Comparison of ENCODE assay signal across 23 mouse cellular contexts in the genomic region with DNA sequence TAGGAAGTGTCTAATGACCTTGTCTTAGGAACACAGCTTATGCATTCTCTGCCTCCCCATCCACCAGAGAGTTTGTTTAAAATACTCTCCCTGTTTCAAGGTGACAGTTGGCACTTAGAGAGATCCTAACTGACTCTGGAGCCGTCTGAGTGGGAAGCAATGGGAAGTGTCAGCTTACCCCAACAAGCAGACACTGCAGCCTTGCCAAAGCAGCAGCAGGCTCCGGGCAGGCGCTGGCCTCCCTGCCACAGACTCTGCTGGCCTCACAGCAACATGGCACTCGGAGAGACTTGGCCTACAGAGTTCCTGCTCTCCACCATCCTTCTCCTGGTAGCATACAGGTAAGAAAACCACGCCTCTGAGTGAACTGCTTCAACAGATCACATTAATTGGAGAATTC.
DNase-seq lines count a peak whose midpoint lies in the region; ATAC-seq and TF ChIP-seq lines count a peak whose summit lies in the region.
"Had no signal": no experiment of that assay in that cellular context is flagged by ENCODE, and none has a peak within 500 bp of the region (broad histone marks: within the 10 kb centered on the region; RNA-seq: fewer than 3 reads in every experiment).

No protein-coding gene starts in this region.

- no peak overlapping the region for H3K4me2 ChIP-seq in midbrain, postnatal 0 days (ENCODE audit: low read depth, low read length, poor library complexity, severe bottlenecking)
- H3K4me2 ChIP-seq: embryonic facial prominence, embryonic 12.5 days; heart, embryonic 13.5 days; midbrain, embryonic 12.5 days; neural tube, embryonic 12.5 days; stomach, embryonic 15.5 days had no signal

- peak; percentile 32 for DNase-seq in embryo, embryonic 10.5 days (ENCODE audit: low spot score)
- DNase-seq in embryo, embryonic 9.5 days (ENCODE audit: extremely low spot score) = no peak
- DNase-seq in heart, postnatal 4 days = peak; percentile 7
- DNase-seq in heart, postnatal 36 days = no peak
- DNase-seq in midbrain, postnatal 0 days (ENCODE audit: low spot score) = peak; percentile 36
- DNase-seq in midbrain, embryonic 10.5 days (ENCODE audit: low spot score) = no peak
- no peak for DNase-seq in urinary bladder, postnatal 14 days (ENCODE audit: low spot score)
- DNase-seq: adrenal gland, postnatal 25 days; B cell, adult 2 months; kidney, adult 8-10 months; kidney, postnatal 36 days; layer of hippocampus, adult 9-11 months; right cerebral cortex, postnatal 25 days; thymus, adult 18-20 months; thymus, postnatal 4 days had no signal

- H3K27ac ChIP-seq in midbrain, postnatal 0 days (ENCODE audit: low read depth, low read length) = no peak overlapping the region
- H3K27ac ChIP-seq in midbrain, embryonic 10.5 days (replicated peaks) = no peak overlapping the region
- H3K27ac ChIP-seq: embryonic facial prominence, embryonic 12.5 days; heart, embryonic 13.5 days; left cerebral cortex, adult 2 months; liver, embryonic 14.5 days; midbrain, embryonic 12.5 days; neural tube, embryonic 12.5 days; stomach, embryonic 15.5 days had no signal

- H3K4me1 ChIP-seq in midbrain, postnatal 0 days (ENCODE audit: insufficient read depth, low read length) = no peaks in the 10 kb centered on the region
- no peaks in the 10 kb centered on the region for H3K4me1 ChIP-seq in midbrain, embryonic 10.5 days
- H3K4me1 ChIP-seq: midbrain, embryonic 12.5 days; neural tube, embryonic 12.5 days; stomach, embryonic 15.5 days had no signal

- H3K9me3 ChIP-seq in midbrain, postnatal 0 days (ENCODE audit: low read length) = no peaks in the 10 kb centered on the region
- H3K9me3 ChIP-seq in midbrain, embryonic 10.5 days (replicated peaks) = 0 out of 2 replicates have a peak, but pooled peaks cover 6% of the 10 kb centered on the region
- H3K9me3 ChIP-seq: embryonic facial prominence, embryonic 12.5 days; neural tube, embryonic 12.5 days; stomach, embryonic 15.5 days had no signal

- no peak overlapping the region for H3K9ac ChIP-seq in midbrain, postnatal 0 days (replicated peaks; ENCODE audit: low read length, poor library complexity, severe bottlenecking)
- H3K9ac ChIP-seq: embryonic facial prominence, embryonic 12.5 days; heart, embryonic 13.5 days; liver, embryonic 14.5 days; midbrain, embryonic 12.5 days; neural tube, embryonic 12.5 days; stomach, embryonic 15.5 days had no signal

- no peaks in the 10 kb centered on the region for H3K27me3 ChIP-seq in midbrain, postnatal 0 days (ENCODE audit: insufficient read depth, low read length)
- no peaks in the 10 kb centered on the region for H3K27me3 ChIP-seq in midbrain, embryonic 10.5 days (ENCODE audit: low read depth, poor library complexity, severe bottlenecking)
- H3K27me3 ChIP-seq: embryonic facial prominence, embryonic 12.5 days; heart, embryonic 13.5 days; midbrain, embryonic 12.5 days; neural tube, embryonic 12.5 days; stomach, embryonic 15.5 days had no signal

- intact Hi-C loops in heart, postnatal 36 days (cut with DNase I) = no loop called here

- ATAC-seq in midbrain, postnatal 0 days (ENCODE audit: low FRiP score) = no peak
- ATAC-seq: forebrain, embryonic 14.5 days had no signal

- H3K36me3 ChIP-seq in midbrain, postnatal 0 days (ENCODE audit: insufficient read depth, low read length) = no peaks in the 10 kb centered on the region
- H3K36me3 ChIP-seq in midbrain, embryonic 10.5 days = no peaks in the 10 kb centered on the region
- H3K36me3 ChIP-seq: embryonic facial prominence, embryonic 12.5 days; heart, embryonic 13.5 days; midbrain, embryonic 12.5 days; neural tube, embryonic 12.5 days; stomach, embryonic 15.5 days had no signal

- TF ChIP-seq CTCF in midbrain, postnatal 0 days (IDR thresholded peaks at IDR 0.05) = no peak

- H3K4me3 ChIP-seq in midbrain, postnatal 0 days (ENCODE audit: low read depth, low read length) = no peak overlapping the region
- no peak overlapping the region for H3K4me3 ChIP-seq in midbrain, embryonic 10.5 days
- H3K4me3 ChIP-seq: embryonic facial prominence, embryonic 12.5 days; heart, embryonic 13.5 days; left cerebral cortex, adult 2 months; midbrain, embryonic 12.5 days; neural tube, embryonic 12.5 days; stomach, embryonic 15.5 days had no signal

- 50% methylated on average over 5 of the region's 5 CpGs for WGBS in midbrain, postnatal 0 days
- 58% methylated on average over 5 of the region's 5 CpGs for WGBS in midbrain, embryonic 10.5 days

Comparison
In these comparisons a context has a peak if more than half of its experiments do, and no peak if none do; other contexts are left out.
1. DNase-seq: peak in embryo, embryonic 10.5 days (single experiment), heart, postnatal 4 days (single experiment) and midbrain, postnatal 0 days (single experiment); none in embryo, embryonic 9.5 days (single experiment), heart, postnatal 36 days (0 of 2), midbrain, embryonic 10.5 days (single experiment) and urinary bladder, postnatal 14 days (single experiment).